Mouse (Mus musculus) intestine, postnatal 0 days (tissue): ENCODE measurements at regions not wholly inside any gene's neighbourhood (a gene's known extent, or its start where the extent isn't known, plus 50 kb on each side); places are given as distances from the start of the nearest gene placed in this dataset.
A peak's percentile ranks its signal among the peaks of the same experiment; 100 is the strongest.

Source experiments
- ATAC-seq: fragments of 200-750 bp; cut with Nextera tagmentation; 2 replicates; pipeline ENCODE4 v1.8.0; 2017; ENCODE audit warnings: mild to moderate bottlenecking, moderate TSS enrichment, moderate library complexity
- H3K27ac ChIP-seq: fragments of 300-500 bp; sonication (generic); 2 replicates; pipeline ENCODE4 v1.5.1; 2014; ENCODE audit warnings: mild to moderate bottlenecking, low read depth, low read length, moderate library complexity
- H3K27me3 ChIP-seq: fragments of 300-500 bp; sonication (generic); replicated peaks from 2 replicates; pipeline ENCODE4 v1.6.1; 2014; ENCODE audit warnings: low read length, mixed read lengths; ENCODE audit not compliant: control insufficient read depth, insufficient read depth
- H3K36me3 ChIP-seq: fragments of 300-500 bp; sonication (generic); 2 replicates; pipeline ENCODE4 v1.6.1; 2014; ENCODE audit warnings: mild to moderate bottlenecking, moderate library complexity; ENCODE audit not compliant: control insufficient read depth, insufficient read depth
- H3K4me1 ChIP-seq: fragments of 300-500 bp; sonication (generic); replicated peaks from 2 replicates; pipeline ENCODE4 v1.6.1; 2014; ENCODE audit warnings: antibody characterized with exemption, low read length, mixed read lengths; ENCODE audit not compliant: control insufficient read depth, insufficient read depth
- H3K4me2 ChIP-seq: fragments of 300-500 bp; sonication (generic); replicated peaks from 2 replicates; pipeline ENCODE4 v1.6.1; 2014; ENCODE audit warnings: low read depth, mild to moderate bottlenecking, moderate library complexity
- H3K4me3 ChIP-seq: fragments of 300-500 bp; sonication (generic); 2 replicates; pipeline ENCODE4 v1.5.1; 2014; ENCODE audit warnings: low read depth, low read length
- H3K9ac ChIP-seq: fragments of 300-500 bp; sonication (generic); 2 replicates; pipeline ENCODE4 v1.6.1; 2014; ENCODE audit warnings: mild to moderate bottlenecking, low read depth, low read length
- H3K9me3 ChIP-seq: fragments of 300-500 bp; sonication (generic); 2 replicates; pipeline ENCODE4 v1.6.1; 2016; ENCODE audit warnings: mixed run types; ENCODE audit not compliant: control insufficient read depth
- CTCF ChIP-seq: sonication (generic); IDR thresholded peaks from 2 replicates; pipeline ENCODE4 v1.5.1; 2016; ENCODE audit warnings: low read depth, mild to moderate bottlenecking, control low read depth, antibody characterized with exemption, moderate library complexity
- WGBS: fragments of 180-500 bp; shearing (Covaris S2); extraction: QIAGEN DNeasy Blood & Tissue Kit; methylation state at CpG from one replicate; pipeline ENCODE4 v1.1.7; 2014; 5-methylcytosine and 5-hydroxymethylcytosine counted together

DNA sequence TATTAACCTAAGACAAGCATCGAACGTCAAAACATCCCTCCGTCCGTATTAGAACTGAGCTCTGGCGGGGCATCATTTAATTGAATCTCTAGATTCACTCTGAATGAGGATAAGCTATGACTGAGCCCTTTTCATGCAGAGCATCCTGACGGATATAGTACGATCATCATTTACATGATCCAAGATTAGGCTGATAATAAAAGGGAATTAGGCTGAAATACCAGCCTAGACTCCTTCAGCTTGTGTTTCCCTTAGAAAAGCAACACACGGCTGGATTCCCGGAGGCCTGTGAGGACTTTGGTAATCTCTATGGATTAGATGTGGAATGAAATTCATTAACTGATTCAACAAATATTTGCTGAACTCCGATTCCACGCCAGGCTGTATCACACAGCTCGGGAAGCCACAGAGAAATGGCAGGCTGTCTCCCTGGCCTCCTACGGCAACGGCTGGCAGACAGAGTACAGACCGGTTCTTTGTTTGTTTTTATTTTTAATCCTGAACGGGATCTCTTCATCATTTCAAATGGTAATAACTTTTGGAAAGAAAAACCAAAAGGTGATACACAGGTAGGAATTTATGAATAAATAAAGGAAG lies 62.3 kb upstream of the Rap1b start:
- Histone ChIP-seq H3K27ac (no peak overlapping the region), H3K27me3 (no peaks in the 10 kb centered on the region), H3K4me2 (no peak overlapping the region), H3K36me3 (no peaks in the 10 kb centered on the region), H3K4me3 (no peak overlapping the region), H3K9ac (no peak overlapping the region), H3K4me1 (no peaks in the 10 kb centered on the region), H3K9me3 (no peaks in the 10 kb centered on the region)
- ATAC-seq = no peak
- no peak for TF ChIP-seq CTCF
- WGBS = 58% methylated on average over 16 of the region's 16 CpGs

DNA sequence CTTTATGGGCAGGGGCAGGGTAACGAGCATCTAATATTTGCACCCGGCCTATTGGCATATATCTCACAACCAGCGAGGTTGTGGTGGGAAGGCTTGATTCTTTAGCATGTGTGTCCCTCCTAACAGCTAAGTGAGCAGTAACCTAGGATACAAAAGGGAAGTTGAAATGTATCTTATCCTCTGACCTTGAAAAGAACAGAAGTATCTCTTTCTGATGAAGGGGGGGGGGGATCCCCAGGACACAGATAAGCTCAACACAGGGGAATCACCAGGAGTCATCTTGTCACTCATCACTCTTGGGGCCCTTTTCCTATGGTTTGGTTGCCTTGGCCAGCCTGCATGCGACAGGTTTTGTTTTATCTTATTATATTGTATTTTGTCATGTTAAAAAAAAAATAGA lies 63.3 kb upstream of the Rap1b start:
- Histone ChIP-seq H3K4me1 (no peaks in the 10 kb centered on the region), H3K4me3 (no peak overlapping the region), H3K36me3 (no peaks in the 10 kb centered on the region), H3K9me3 (no peaks in the 10 kb centered on the region), H3K27me3 (no peaks in the 10 kb centered on the region), H3K9ac (no peak overlapping the region), H3K4me2 (no peak overlapping the region), H3K27ac (no peak overlapping the region)
- 78% methylated on average over 4 of the region's 4 CpGs for WGBS
- no peak for ATAC-seq
- no peak for TF ChIP-seq CTCF

DNA sequence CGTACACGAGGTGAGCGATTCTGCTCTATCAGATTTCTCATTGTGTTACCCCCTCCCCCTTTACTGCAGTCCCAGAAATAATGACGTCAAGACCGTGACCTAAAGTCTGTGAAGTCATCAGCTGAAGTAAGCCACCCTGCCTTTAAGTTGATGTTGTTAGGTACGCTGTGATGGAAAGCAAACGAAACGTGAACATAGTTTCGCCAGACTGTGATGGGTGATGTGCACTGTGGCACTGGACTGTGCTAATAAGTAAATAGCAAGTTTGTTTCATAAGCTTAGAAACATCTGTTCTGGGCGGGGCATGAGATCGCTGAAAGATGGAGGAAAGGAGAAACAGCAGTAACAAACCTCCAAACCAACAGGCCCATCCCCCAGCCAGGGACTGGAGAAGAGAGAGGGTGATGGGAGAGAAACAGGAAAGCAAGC lies 64.0 kb upstream of the Rap1b start:
- Histone ChIP-seq H3K4me1 (no peaks in the 10 kb centered on the region), H3K27ac (no peak overlapping the region), H3K4me2 (no peak overlapping the region), H3K9ac (no peak overlapping the region), H3K27me3 (no peaks in the 10 kb centered on the region), H3K36me3 (no peaks in the 10 kb centered on the region), H3K9me3 (no peaks in the 10 kb centered on the region), H3K4me3 (no peak overlapping the region)
- no peak for ATAC-seq
- WGBS = 60% methylated on average over 11 of the region's 11 CpGs
- TF ChIP-seq CTCF = no peak

DNA sequence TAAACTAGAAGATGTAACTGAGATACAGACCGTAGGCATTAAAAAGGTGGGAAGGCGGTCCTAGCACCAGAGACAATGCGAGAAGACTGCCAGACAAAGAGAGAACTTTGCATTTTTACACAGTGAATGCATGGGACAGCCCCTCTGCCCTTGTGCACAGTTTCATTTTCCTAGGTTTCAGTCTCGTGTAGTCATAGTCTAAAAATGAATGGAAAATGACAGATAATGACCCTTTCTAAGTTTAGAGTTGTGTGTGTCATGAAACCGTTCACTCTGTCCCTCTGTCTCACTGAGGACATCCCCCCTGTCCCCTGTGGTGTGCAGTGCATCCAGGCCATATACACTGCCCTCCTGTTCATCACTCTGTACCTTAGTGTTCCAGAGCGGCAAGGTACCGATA lies 64.6 kb upstream of the Rap1b start:
- no peak for TF ChIP-seq CTCF
- no peak overlapping the region for H3K4me2 ChIP-seq
- no peak overlapping the region for H3K27ac ChIP-seq
- no peak overlapping the region for H3K9ac ChIP-seq
- ATAC-seq = no peak
- H3K4me1 ChIP-seq = no peaks in the 10 kb centered on the region
- no peaks in the 10 kb centered on the region for H3K36me3 ChIP-seq
- WGBS = 81% methylated on average over 7 of the region's 7 CpGs
- H3K4me3 ChIP-seq = no peak overlapping the region
- H3K27me3 ChIP-seq = no peaks in the 10 kb centered on the region
- no peaks in the 10 kb centered on the region for H3K9me3 ChIP-seq

DNA sequence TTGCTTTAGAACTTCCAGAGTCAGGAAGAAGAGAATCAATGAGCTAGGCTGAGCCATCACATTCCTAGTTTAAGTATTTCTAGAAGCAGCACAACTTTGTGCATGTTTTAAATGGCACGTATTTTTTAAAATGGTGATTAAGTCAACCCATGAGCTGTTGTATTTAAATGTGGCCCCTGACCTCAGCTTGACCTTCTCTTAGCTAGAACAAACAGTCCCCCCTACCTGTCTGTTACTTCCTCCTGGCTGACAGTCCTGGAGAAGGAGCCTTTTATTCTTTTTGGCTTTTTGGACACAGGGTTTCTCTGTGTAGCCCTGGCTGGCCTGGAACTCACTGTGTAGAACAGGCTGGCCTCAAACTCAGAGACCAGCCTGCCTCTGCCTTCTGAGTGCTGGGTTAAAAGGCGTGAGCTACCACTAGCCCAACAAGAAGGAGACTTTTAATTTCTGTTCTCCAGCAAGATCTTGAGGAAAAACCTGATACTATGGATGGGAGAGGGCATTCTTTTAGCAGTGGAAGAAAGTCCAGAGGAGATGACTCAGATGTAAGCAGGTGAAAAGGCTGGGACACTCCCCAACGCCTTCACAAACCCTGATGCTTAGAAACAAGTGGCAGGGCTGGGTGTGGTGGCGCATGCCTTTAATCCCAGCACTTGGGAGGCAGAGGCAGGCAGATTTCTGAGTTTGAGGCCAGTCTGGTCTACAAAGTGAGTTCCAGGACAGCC lies 69.3 kb upstream of the Rap1b start:
- Histone ChIP-seq H3K27ac (no peak overlapping the region), H3K4me2 (no peak overlapping the region), H3K4me1 (no peaks in the 10 kb centered on the region), H3K9ac (no peak overlapping the region), H3K9me3 (no peaks in the 10 kb centered on the region), H3K36me3 (no peaks in the 10 kb centered on the region), H3K4me3 (no peak overlapping the region), H3K27me3 (no peaks in the 10 kb centered on the region)
- TF ChIP-seq CTCF = no peak
- no peak for ATAC-seq
- WGBS = 83% methylated on average over 4 of the region's 4 CpGs

DNA sequence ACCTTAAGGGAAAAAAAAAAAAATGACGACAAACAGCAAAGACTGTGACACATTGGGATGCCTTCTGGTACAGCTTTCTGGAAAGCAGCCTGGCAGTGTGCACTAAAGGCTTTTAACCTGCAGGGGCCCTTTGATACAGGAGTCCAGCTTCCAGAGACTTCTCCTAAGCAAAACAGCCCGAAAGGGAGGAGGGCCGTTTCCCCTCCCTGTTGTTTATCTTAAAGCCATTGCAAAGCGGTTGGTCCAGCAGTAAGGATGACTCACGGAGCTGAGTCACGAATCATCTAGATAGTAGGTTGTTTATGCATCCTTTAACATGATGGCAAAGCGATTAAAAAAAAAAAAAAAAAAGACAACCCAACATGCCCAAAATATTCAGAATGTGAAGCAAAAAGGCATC lies 70.4 kb upstream of the Rap1b start:
- WGBS = 29% methylated on average over 7 of the region's 7 CpGs
- peak; percentile 31 for TF ChIP-seq CTCF
- Histone ChIP-seq H3K27me3 (no peaks in the 10 kb centered on the region), H3K9me3 (no peaks in the 10 kb centered on the region), H3K4me1 (no peaks in the 10 kb centered on the region), H3K4me3 (no peak overlapping the region), H3K9ac (no peak overlapping the region), H3K4me2 (no peak overlapping the region), H3K27ac (no peak overlapping the region), H3K36me3 (no peaks in the 10 kb centered on the region)
- no peak for ATAC-seq
